Mouse (Mus musculus): Measurements from ENCODE around the gene Bicral. TPM values are rescaled to one million over a fixed set of nuclear protein-coding genes. Genes with fewer than 3 reads are reported as not detected.

Bicral gene
- 11.8 and 16.3 TPM in 2 replicates for polyA plus RNA-seq (2012; rRNA removed)

GRCm38 (mm10) chr17:46857903-46858748, at the start of gene Bicral:
Gene Bicral (minus strand): TSS chr17:46858482.
- Histone ChIP-seq H3K4me1 (ENCODE audit: control insufficient read depth, insufficient read depth, low read length) (peaks cover 18% of the 10 kb centered on the region), H3K4me3 (replicated peaks; ENCODE audit: extremely low read depth, low read depth, low read length) (peak within 1 kb of the TSS; percentile 100)
- 1% methylated on average over 64 of the region's 65 CpGs for WGBS
- DNase-seq: peak; percentile 70
- no peak for TF ChIP-seq CTCF (IDR thresholded peaks at IDR 0.05; ENCODE audit: insufficient read depth, low read length)
- 0 out of 2 replicates have a peak, but pooled peaks have one; percentile 2 for TF ChIP-seq POLR2A (IDR thresholded peaks at IDR 0.05; ENCODE audit: borderline replicate concordance, extremely low read depth, low read depth, low read length)

GRCm38 (mm10) chr17:46903876-46904490, 45.7 kb upstream of the Bicral start:
- peak; percentile 71 for DNase-seq
- Histone ChIP-seq H3K4me3 (replicated peaks; ENCODE audit: extremely low read depth, low read depth, low read length) (no peak overlapping the region), H3K4me1 (ENCODE audit: control insufficient read depth, insufficient read depth, low read length) (no peaks in the 10 kb centered on the region)
- TF ChIP-seq CTCF (IDR thresholded peaks at IDR 0.05; ENCODE audit: insufficient read depth, low read length) (peak; percentile 89), POLR2A (IDR thresholded peaks at IDR 0.05; ENCODE audit: borderline replicate concordance, extremely low read depth, low read depth, low read length) (no peak)
- WGBS: 22% methylated on average over 19 of the region's 19 CpGs

GRCm38 (mm10) chr17:46900941-46901340, 42.7 kb upstream of the Bicral start:
- H3K4me3 ChIP-seq (replicated peaks; ENCODE audit: extremely low read depth, low read depth, low read length): no peak overlapping the region
- DNase-seq: no peak
- 70% methylated on average over 2 of the region's 2 CpGs for WGBS
- H3K4me1 ChIP-seq (ENCODE audit: control insufficient read depth, insufficient read depth, low read length): peaks cover 9% of the 10 kb centered on the region
- no peak for TF ChIP-seq POLR2A (IDR thresholded peaks at IDR 0.05; ENCODE audit: borderline replicate concordance, extremely low read depth, low read depth, low read length)
- TF ChIP-seq CTCF (IDR thresholded peaks at IDR 0.05; ENCODE audit: insufficient read depth, low read length): no peak

DNA sequence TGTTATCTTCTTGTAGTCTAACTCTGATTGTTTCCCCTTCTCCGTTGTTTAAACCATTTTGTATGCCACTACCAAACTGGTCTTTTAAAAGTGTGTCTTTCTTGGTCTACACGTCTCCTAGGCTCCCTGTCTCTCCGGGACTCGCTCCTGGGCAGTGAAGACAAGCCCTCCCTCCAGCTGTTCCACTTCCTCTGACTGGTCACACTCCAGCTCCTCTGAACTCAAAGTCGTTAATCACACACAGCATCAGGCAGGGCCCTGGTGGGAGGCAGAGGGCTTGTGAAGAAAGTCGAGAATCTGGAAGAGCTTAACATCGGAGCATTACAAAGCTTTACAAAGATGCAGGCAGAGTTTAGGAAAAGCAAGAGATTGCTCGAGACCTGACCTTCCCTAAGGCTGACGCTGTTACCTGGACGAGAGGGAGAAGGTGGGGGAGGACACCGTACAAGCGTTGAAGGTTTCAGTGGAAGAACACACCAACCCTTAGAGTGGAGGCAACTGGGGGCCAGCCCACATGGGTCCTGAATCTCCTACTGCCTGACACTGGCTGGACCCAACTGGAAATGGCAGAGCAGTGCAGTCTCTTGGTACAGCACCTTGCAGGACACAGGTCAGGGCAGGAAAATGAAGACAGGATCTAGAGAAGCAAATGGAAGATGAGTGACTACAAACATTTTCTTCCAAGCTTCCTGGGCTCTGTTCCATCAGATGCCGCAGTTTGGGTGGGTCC, 39.1 kb upstream of the Bicral start:
- TF ChIP-seq CTCF (IDR thresholded peaks at IDR 0.05; ENCODE audit: insufficient read depth, low read length) (no peak), POLR2A (IDR thresholded peaks at IDR 0.05; ENCODE audit: borderline replicate concordance, extremely low read depth, low read depth, low read length) (no peak)
- DNase-seq: no peak
- 34% methylated on average over 13 of the region's 13 CpGs for WGBS
- H3K4me3 ChIP-seq (replicated peaks; ENCODE audit: extremely low read depth, low read depth, low read length): no peak overlapping the region
- peaks cover 13% of the 10 kb centered on the region for H3K4me1 ChIP-seq (ENCODE audit: control insufficient read depth, insufficient read depth, low read length)

DNA sequence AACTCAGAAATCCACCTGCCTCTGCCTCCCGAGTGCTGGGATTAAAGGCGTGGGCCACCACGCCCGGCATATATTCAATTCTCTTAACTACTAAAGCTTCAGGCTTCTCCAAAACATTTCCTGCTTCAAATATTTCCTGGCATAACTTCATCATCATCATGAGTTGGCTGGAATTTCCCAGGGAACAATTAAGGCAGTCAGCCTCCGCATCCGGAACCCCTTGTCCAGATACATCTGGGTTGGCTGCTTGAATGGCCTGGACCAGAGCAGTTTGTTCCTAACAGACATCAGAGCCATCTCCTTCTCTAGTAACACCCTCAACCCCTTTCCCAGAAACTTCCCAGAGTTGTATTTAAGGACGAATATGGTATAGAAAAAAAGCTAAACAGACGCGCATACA, 37.1 kb upstream of the Bicral start:
- H3K4me3 ChIP-seq (replicated peaks; ENCODE audit: extremely low read depth, low read depth, low read length): no peak overlapping the region
- peaks cover 21% of the 10 kb centered on the region for H3K4me1 ChIP-seq (ENCODE audit: control insufficient read depth, insufficient read depth, low read length)
- DNase-seq: no peak
- 59% methylated on average over 9 of the region's 9 CpGs for WGBS
- TF ChIP-seq POLR2A (IDR thresholded peaks at IDR 0.05; ENCODE audit: borderline replicate concordance, extremely low read depth, low read depth, low read length): no peak
- TF ChIP-seq CTCF (IDR thresholded peaks at IDR 0.05; ENCODE audit: insufficient read depth, low read length): no peak

- TF ChIP-seq CTCF (IDR thresholded peaks at IDR 0.05; ENCODE audit: insufficient read depth, low read length): no peak
- TF ChIP-seq POLR2A (IDR thresholded peaks at IDR 0.05; ENCODE audit: borderline replicate concordance, extremely low read depth, low read depth, low read length): peak; percentile 7; the same call in 1 of the 2 replicates
- H3K4me3 ChIP-seq (replicated peaks; ENCODE audit: extremely low read depth, low read depth, low read length): peak overlapping the region; percentile 90
- 1% methylated on average over 64 of the region's 64 CpGs for WGBS
- peak; percentile 68 for DNase-seq
- peaks cover 12% of the 10 kb centered on the region for H3K4me1 ChIP-seq (ENCODE audit: control insufficient read depth, insufficient read depth, low read length)
Observed at GRCm38 (mm10) chr17:46890843-46891594, 32.7 kb upstream of the Bicral start.

- peaks cover 12% of the 10 kb centered on the region for H3K4me1 ChIP-seq (ENCODE audit: control insufficient read depth, insufficient read depth, low read length)
- peak; percentile 94 for DNase-seq
- TF ChIP-seq CTCF (IDR thresholded peaks at IDR 0.05; ENCODE audit: insufficient read depth, low read length) (no peak), POLR2A (IDR thresholded peaks at IDR 0.05; ENCODE audit: borderline replicate concordance, extremely low read depth, low read depth, low read length) (peak; percentile 97)
- WGBS: under 1% methylated on average over 40 of the region's 40 CpGs
- peak within 1 kb of the TSS; percentile 90 for H3K4me3 ChIP-seq (replicated peaks; ENCODE audit: extremely low read depth, low read depth, low read length)
Observed at GRCm38 (mm10) chr17:46890116-46890815, 32.0 kb upstream of the Bicral start, which contains the start of gene Tbcc. Gene Tbcc (plus strand): TSS chr17:46890684.

DNA sequence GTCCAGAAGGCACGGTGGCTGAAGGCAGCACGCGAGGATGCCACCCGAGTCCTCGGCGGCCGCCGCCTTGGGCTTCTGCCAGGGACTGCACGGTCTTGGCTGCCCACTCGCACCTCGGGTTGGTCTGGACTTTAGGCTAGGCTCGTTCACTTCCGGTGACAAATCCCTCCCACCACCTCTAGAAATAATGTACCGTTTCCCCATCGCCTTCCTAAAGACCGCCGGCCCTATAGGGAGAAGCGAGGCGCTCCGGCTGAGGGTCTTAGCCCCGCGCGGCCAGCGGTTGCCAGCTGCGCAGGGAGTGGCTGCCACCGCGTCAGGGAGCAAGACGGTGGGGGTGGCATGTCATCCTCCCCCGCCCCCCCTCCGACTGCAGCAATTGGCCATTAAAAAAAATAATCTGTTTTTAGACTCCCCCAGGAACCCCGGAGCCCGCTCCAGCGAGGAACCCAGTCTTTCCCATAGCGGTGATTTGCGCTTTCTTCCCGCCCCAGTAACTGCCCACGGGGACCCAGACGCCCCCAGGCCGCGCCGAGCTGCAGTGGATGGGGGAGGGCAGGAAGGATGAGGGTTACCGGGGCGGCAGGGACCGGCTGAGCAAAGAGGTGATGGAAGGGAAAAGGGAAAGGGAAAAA, 31.3 kb upstream of the Bicral start:
- TF ChIP-seq POLR2A (IDR thresholded peaks at IDR 0.05; ENCODE audit: borderline replicate concordance, extremely low read depth, low read depth, low read length) (peak; percentile 34; the same call in 1 of the 2 replicates), CTCF (IDR thresholded peaks at IDR 0.05; ENCODE audit: insufficient read depth, low read length) (no peak)
- H3K4me1 ChIP-seq (ENCODE audit: control insufficient read depth, insufficient read depth, low read length): peaks cover 12% of the 10 kb centered on the region
- DNase-seq: peak; percentile 76
- H3K4me3 ChIP-seq (replicated peaks; ENCODE audit: extremely low read depth, low read depth, low read length): peak overlapping the region; percentile 90
- under 1% methylated on average over 44 of the region's 44 CpGs for WGBS
